Mouse (Mus musculus) heart, embryonic 12.5 days (tissue): Measurements from ENCODE around the gene Slc9a5. TPM values are rescaled to one million over a fixed set of nuclear protein-coding genes. Genes with fewer than 3 reads are reported as not detected.
A peak's percentile ranks its signal among the peaks of the same experiment; 100 is the strongest.

Source experiments
- ATAC-seq: fragments of 200-750 bp; cut with Nextera tagmentation; 2 replicates; pipeline ENCODE4 v1.8.0; 2017; ENCODE audit warnings: moderate TSS enrichment, moderate library complexity; ENCODE audit not compliant: insufficient number of reproducible peaks, low FRiP score
- H3K27ac ChIP-seq: fragments of 300-500 bp; sonication (generic); 2 replicates; pipeline ENCODE4 v1.5.1; 2016; ENCODE audit warnings: mild to moderate bottlenecking, moderate library complexity; ENCODE audit not compliant: poor library complexity, severe bottlenecking
- H3K27me3 ChIP-seq: fragments of 300-500 bp; sonication (generic); replicated peaks from 2 replicates; pipeline ENCODE4 v1.6.1; 2016; ENCODE audit warnings: mild to moderate bottlenecking, moderate library complexity
- H3K36me3 ChIP-seq: fragments of 300-500 bp; sonication (generic); 2 replicates; pipeline ENCODE4 v1.6.1; 2016; ENCODE audit warnings: mild to moderate bottlenecking, moderate library complexity
- H3K4me1 ChIP-seq: fragments of 300-500 bp; sonication (generic); replicated peaks from 2 replicates; pipeline ENCODE4 v1.6.1; 2016; ENCODE audit warnings: mild to moderate bottlenecking
- H3K4me2 ChIP-seq: fragments of 300-500 bp; sonication (generic); 2 replicates; pipeline ENCODE4 v1.6.1; 2016; ENCODE audit warnings: mild to moderate bottlenecking, moderate library complexity
- H3K4me3 ChIP-seq: fragments of 300-500 bp; sonication (generic); 2 replicates; pipeline ENCODE4 v1.5.1; 2016; ENCODE audit warnings: mild to moderate bottlenecking
- H3K9ac ChIP-seq: fragments of 300-500 bp; sonication (generic); 2 replicates; pipeline ENCODE4 v1.6.1; 2016; ENCODE audit warnings: mild to moderate bottlenecking, moderate library complexity
- H3K9me3 ChIP-seq: fragments of 300-500 bp; sonication (generic); replicated peaks from 2 replicates; pipeline ENCODE4 v1.6.1; 2016; ENCODE audit warnings: mild to moderate bottlenecking, moderate library complexity
- WGBS: fragments of 180-500 bp; shearing (Covaris S2); methylation state at CpG from one replicate; pipeline ENCODE4 v1.1.7; 2016; 5-methylcytosine and 5-hydroxymethylcytosine counted together
- polyA plus RNA-seq: library from polyadenylated mRNA; unstranded; fragments of >200 nt; fragmentation: Nextera tagmentation; extraction: Ambion mirVana; gene quantifications from 2 replicates; pipeline ENCODE4 v1.2.1, GENCODE M21; 2016

Slc9a5 gene
- polyA plus RNA-seq, 1 experiment from 2014 or later: 1.6 TPM

GRCm38 (mm10) chr8:105326968-105327367, 21.7 kb upstream of the Slc9a5 start:
- no peak for ATAC-seq
- peaks cover 53% of the 10 kb centered on the region for H3K36me3 ChIP-seq

GRCm38 (mm10) chr8:105330325-105330724, 18.3 kb upstream of the Slc9a5 start:
- Histone ChIP-seq H3K9me3 (no peaks in the 10 kb centered on the region), H3K27ac (no peak overlapping the region), H3K4me2 (no peak overlapping the region), H3K27me3 (no peaks in the 10 kb centered on the region), H3K4me3 (no peak overlapping the region), H3K9ac (no peak overlapping the region), H3K4me1 (peaks cover 17% of the 10 kb centered on the region), H3K36me3 (peaks cover 74% of the 10 kb centered on the region)
- 93% methylated on average over 12 of the region's 12 CpGs for WGBS
- ATAC-seq: no peak

More at GRCm38 (mm10) chr8:105326968-105327367, 21.7 kb upstream of the Slc9a5 start:
- H3K27ac ChIP-seq: peak overlapping the region; percentile 76
- H3K9ac ChIP-seq: peak overlapping the region; percentile 79
- H3K9me3 ChIP-seq: no peaks in the 10 kb centered on the region
- H3K4me2 ChIP-seq: peak overlapping the region; percentile 94
- 25% methylated on average over 6 of the region's 6 CpGs for WGBS
- H3K4me1 ChIP-seq: peaks cover 19% of the 10 kb centered on the region
- peak overlapping the region; percentile 68 for H3K4me3 ChIP-seq
- H3K27me3 ChIP-seq: no peaks in the 10 kb centered on the region

GRCm38 (mm10) chr8:105331469-105331868, 17.2 kb upstream of the Slc9a5 start:
- WGBS: 93% methylated on average over 22 of the region's 22 CpGs
- peaks cover 85% of the 10 kb centered on the region for H3K36me3 ChIP-seq

GRCm38 (mm10) chr8:105331931-105332330, 16.7 kb upstream of the Slc9a5 start:
- Histone ChIP-seq H3K4me1 (peaks cover 13% of the 10 kb centered on the region), H3K27me3 (no peaks in the 10 kb centered on the region), H3K36me3 (peaks cover 90% of the 10 kb centered on the region), H3K4me2 (no peak overlapping the region), H3K9ac (no peak overlapping the region), H3K4me3 (no peak overlapping the region), H3K9me3 (no peaks in the 10 kb centered on the region), H3K27ac (no peak overlapping the region)
- WGBS: 91% methylated on average over 9 of the region's 9 CpGs
- ATAC-seq: no peak

More at GRCm38 (mm10) chr8:105331469-105331868, 17.2 kb upstream of the Slc9a5 start:
- Histone ChIP-seq H3K27me3 (no peaks in the 10 kb centered on the region), H3K4me1 (peaks cover 14% of the 10 kb centered on the region), H3K9me3 (no peaks in the 10 kb centered on the region), H3K4me2 (no peak overlapping the region), H3K27ac (no peak overlapping the region), H3K9ac (no peak overlapping the region), H3K4me3 (no peak overlapping the region)
- no peak for ATAC-seq

GRCm38 (mm10) chr8:105332523-105332922, 16.1 kb upstream of the Slc9a5 start:
- no peak overlapping the region for H3K9ac ChIP-seq
- no peak overlapping the region for H3K4me3 ChIP-seq
- H3K36me3 ChIP-seq: peaks cover 96% of the 10 kb centered on the region
- peaks cover 8% of the 10 kb centered on the region for H3K4me1 ChIP-seq
- H3K27me3 ChIP-seq: no peaks in the 10 kb centered on the region
- H3K9me3 ChIP-seq: no peaks in the 10 kb centered on the region
- ATAC-seq: no peak
- no peak overlapping the region for H3K4me2 ChIP-seq
- 49% methylated on average over 2 of the region's 2 CpGs for WGBS
- H3K27ac ChIP-seq: no peak overlapping the region

GRCm38 (mm10) chr8:105336373-105337130, 12.1 kb upstream of the Slc9a5 start:
- no peak for ATAC-seq
- WGBS: 64% methylated on average over 32 of the region's 32 CpGs
- Histone ChIP-seq H3K4me3 (no peak overlapping the region), H3K36me3 (peaks cover 68% of the 10 kb centered on the region), H3K4me1 (peaks cover 41% of the 10 kb centered on the region), H3K9ac (no peak overlapping the region), H3K9me3 (no peaks in the 10 kb centered on the region), H3K27me3 (no peaks in the 10 kb centered on the region), H3K27ac (no peak overlapping the region), H3K4me2 (no peak overlapping the region)

- no peak for ATAC-seq
- peak overlapping the region; percentile 32 for H3K9ac ChIP-seq
- 15% methylated on average over 4 of the region's 4 CpGs for WGBS
- no peak overlapping the region for H3K4me3 ChIP-seq
- peak overlapping the region; percentile 74 for H3K27ac ChIP-seq
- H3K4me1 ChIP-seq: peaks cover 47% of the 10 kb centered on the region
- H3K9me3 ChIP-seq: no peaks in the 10 kb centered on the region
- H3K27me3 ChIP-seq: no peaks in the 10 kb centered on the region
- H3K36me3 ChIP-seq: peaks cover 45% of the 10 kb centered on the region
- peak overlapping the region; percentile 5; the same call in 1 of the 2 replicates for H3K4me2 ChIP-seq
These were observed 9.7 kb upstream of the Slc9a5 start for GRCm38 (mm10) chr8:105338992-105339391.

GRCm38 (mm10) chr8:105339886-105340635, 8.6 kb upstream of the Slc9a5 start:
- Histone ChIP-seq H3K4me1 (peaks cover 57% of the 10 kb centered on the region), H3K27me3 (no peaks in the 10 kb centered on the region), H3K9me3 (no peaks in the 10 kb centered on the region), H3K9ac (no peak overlapping the region), H3K4me2 (0 out of 2 replicates have a peak overlapping the region, but pooled peaks have one; percentile 5), H3K36me3 (peaks cover 34% of the 10 kb centered on the region), H3K27ac (peak overlapping the region; percentile 74), H3K4me3 (no peak overlapping the region)
- ATAC-seq: no peak; the same call in 1 of the 2 replicates
- WGBS: 53% methylated on average over 6 of the region's 6 CpGs

GRCm38 (mm10) chr8:105341399-105341798, 7.2 kb upstream of the Slc9a5 start:
- no peak overlapping the region for H3K4me3 ChIP-seq
- no peak for ATAC-seq
- H3K27me3 ChIP-seq: no peaks in the 10 kb centered on the region
- H3K4me2 ChIP-seq: peak overlapping the region; percentile 11; the same call in 1 of the 2 replicates
- 27% methylated on average over 8 of the region's 8 CpGs for WGBS
- peaks cover 21% of the 10 kb centered on the region for H3K36me3 ChIP-seq
- H3K27ac ChIP-seq: peak overlapping the region; percentile 74
- H3K9ac ChIP-seq: no peak overlapping the region; the same call in 1 of the 2 replicates
- H3K4me1 ChIP-seq: peaks cover 71% of the 10 kb centered on the region
- H3K9me3 ChIP-seq: no peaks in the 10 kb centered on the region

- Histone ChIP-seq H3K9me3 (no peaks in the 10 kb centered on the region), H3K27me3 (no peaks in the 10 kb centered on the region), H3K27ac (no peak overlapping the region), H3K4me2 (no peak overlapping the region), H3K4me1 (peaks cover 76% of the 10 kb centered on the region), H3K4me3 (no peak overlapping the region), H3K9ac (no peak overlapping the region), H3K36me3 (peaks cover 7% of the 10 kb centered on the region)
- no peak for ATAC-seq
- 62% methylated on average over 4 of the region's 4 CpGs for WGBS
These were observed 5.9 kb upstream of the Slc9a5 start for GRCm38 (mm10) chr8:105342768-105343167.
